Mouse (Mus musculus): Measurements from ENCODE around the gene Papss2.

DNA sequence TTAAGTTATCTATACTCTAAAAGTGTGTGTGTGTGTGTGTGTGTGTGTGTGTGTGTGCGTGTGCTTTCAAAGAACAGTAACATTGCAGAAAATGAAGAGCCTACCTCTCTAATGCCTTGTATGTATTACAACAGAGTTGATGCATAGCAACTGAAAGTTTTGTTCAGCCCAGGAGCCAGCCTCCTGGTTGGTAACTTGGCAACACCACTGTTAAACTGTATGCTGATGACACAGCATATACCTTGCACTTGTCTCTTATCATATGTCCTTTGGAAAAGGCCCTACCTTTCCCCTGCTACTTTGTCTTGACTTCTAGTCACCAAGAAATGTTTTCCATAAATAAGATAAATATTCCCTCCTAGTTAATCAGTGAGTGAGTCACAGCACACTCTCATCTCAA, 7.9 kb downstream of the Papss2 start:
- TF ChIP-seq EP300 (IDR thresholded peaks at IDR 0.05; ENCODE audit: low read depth), result no peak
- TF ChIP-seq CTCF (IDR thresholded peaks at IDR 0.05; ENCODE audit: low read depth), result no peak
